Mouse (Mus musculus): ENCODE data around the gene Scamp4. TPM values are rescaled to one million over a fixed set of nuclear protein-coding genes. Genes with fewer than 3 reads are reported as not detected.

Gene Scamp4
- polyA plus RNA-seq, 1 experiment from 2014 or later = 68.7 TPM

DNA sequence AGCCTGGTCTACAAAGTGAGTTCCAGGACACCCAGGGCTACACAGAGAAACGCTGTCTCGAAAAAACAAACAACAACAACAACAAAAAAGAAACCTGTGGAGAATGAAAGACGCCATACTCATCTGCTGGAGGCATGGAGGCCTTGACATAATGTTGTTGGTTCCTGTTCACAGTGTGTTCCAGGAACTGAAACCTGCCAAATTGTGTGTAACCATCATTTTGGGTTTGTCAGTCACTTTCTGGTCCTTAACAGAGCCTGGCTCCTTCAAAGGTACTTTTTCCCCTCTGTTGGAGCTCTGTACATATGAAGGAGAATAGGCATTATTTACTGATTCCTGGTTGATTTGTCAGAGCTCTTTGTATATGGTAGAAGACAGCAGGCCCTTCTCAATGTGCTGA, 9.2 kb downstream of the Scamp4 start:
- no peak overlapping the region for H3K27ac ChIP-seq (ENCODE audit: low read depth, low read length)
- no peak overlapping the region for H3K4me3 ChIP-seq (ENCODE audit: low read depth, low read length)
- WGBS = 89% methylated on average over 3 of the region's 3 CpGs
- peaks cover 11% of the 10 kb centered on the region for H3K36me3 ChIP-seq (ENCODE audit: control insufficient read depth, insufficient read depth, low read length)
- no peak overlapping the region for H3K4me2 ChIP-seq (replicated peaks; ENCODE audit: low read depth, low read length)
- H3K4me1 ChIP-seq (replicated peaks; ENCODE audit: control insufficient read depth, insufficient read depth, low read length) = no peaks in the 10 kb centered on the region
- no peaks in the 10 kb centered on the region for H3K27me3 ChIP-seq (ENCODE audit: control insufficient read depth, insufficient read depth, low read length)
- H3K9me3 ChIP-seq (ENCODE audit: control insufficient read depth, low read length) = no peaks in the 10 kb centered on the region
- DNase-seq (ENCODE audit: low spot score) = no peak
- no peak for ATAC-seq (ENCODE audit: low FRiP score)
- H3K9ac ChIP-seq (ENCODE audit: low read depth, low read length) = no peak overlapping the region

DNA sequence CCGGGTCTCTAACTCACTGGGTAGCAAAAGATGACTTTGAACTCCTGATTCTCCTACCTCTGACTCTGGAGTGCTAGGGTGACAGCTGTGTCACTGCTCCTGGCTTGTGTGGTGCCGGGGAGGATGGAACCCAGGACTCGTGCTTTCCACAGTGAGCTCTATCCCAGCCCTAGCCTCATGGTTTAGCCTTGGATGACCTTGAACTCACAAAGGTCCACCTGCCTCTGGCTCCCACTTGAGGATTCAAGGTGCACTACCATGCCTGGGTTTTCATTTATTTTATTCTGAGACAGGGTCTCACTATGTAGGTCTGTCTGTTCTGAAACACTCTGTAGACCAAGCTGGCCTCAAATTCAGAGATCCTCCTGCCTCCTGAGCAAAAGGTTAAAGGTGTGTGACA, 11.1 kb downstream of the Scamp4 start:
- Histone ChIP-seq H3K4me3 (ENCODE audit: low read depth, low read length) (no peak overlapping the region), H3K4me1 (replicated peaks; ENCODE audit: control insufficient read depth, insufficient read depth, low read length) (no peaks in the 10 kb centered on the region), H3K9me3 (ENCODE audit: control insufficient read depth, low read length) (no peaks in the 10 kb centered on the region), H3K27me3 (ENCODE audit: control insufficient read depth, insufficient read depth, low read length) (no peaks in the 10 kb centered on the region), H3K9ac (ENCODE audit: low read depth, low read length) (no peak overlapping the region), H3K36me3 (ENCODE audit: control insufficient read depth, insufficient read depth, low read length) (peaks cover 4% of the 10 kb centered on the region; the same call in 1 of the 2 replicates), H3K4me2 (replicated peaks; ENCODE audit: low read depth, low read length) (no peak overlapping the region), H3K27ac (ENCODE audit: low read depth, low read length) (no peak overlapping the region)
- ATAC-seq (ENCODE audit: low FRiP score) (no peak), DNase-seq (ENCODE audit: low spot score) (no peak)
- WGBS = 86% methylated on average over 3 of the region's 3 CpGs

DNA sequence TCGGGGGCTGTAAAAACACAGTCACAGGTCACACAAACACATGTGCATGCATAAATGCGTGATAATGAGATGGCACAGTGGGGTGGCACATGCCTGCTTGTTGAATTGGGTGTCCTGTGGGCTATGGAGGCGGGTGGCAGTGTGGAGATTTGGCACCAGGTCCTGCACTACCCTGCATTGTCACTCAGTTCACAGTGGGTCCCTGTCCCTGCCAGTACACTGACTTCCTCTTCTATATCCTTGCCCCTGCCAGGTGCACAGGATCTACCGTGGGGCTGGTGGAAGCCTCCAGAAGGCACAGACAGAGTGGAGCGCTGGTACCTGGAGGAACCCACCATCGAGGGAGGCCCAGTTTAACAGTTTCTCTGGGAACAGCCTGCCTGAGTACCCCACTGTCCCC, 11.7 kb downstream of the Scamp4 start:
- Histone ChIP-seq H3K36me3 (ENCODE audit: control insufficient read depth, insufficient read depth, low read length) (peaks cover 2% of the 10 kb centered on the region; the same call in 1 of the 2 replicates), H3K9ac (ENCODE audit: low read depth, low read length) (no peak overlapping the region), H3K4me1 (replicated peaks; ENCODE audit: control insufficient read depth, insufficient read depth, low read length) (no peaks in the 10 kb centered on the region), H3K4me2 (replicated peaks; ENCODE audit: low read depth, low read length) (no peak overlapping the region), H3K9me3 (ENCODE audit: control insufficient read depth, low read length) (no peaks in the 10 kb centered on the region), H3K27ac (ENCODE audit: low read depth, low read length) (no peak overlapping the region), H3K27me3 (ENCODE audit: control insufficient read depth, insufficient read depth, low read length) (no peaks in the 10 kb centered on the region), H3K4me3 (ENCODE audit: low read depth, low read length) (no peak overlapping the region)
- WGBS = 95% methylated on average over 6 of the region's 6 CpGs
- no peak for DNase-seq (ENCODE audit: low spot score)
- ATAC-seq (ENCODE audit: low FRiP score) = no peak

DNA sequence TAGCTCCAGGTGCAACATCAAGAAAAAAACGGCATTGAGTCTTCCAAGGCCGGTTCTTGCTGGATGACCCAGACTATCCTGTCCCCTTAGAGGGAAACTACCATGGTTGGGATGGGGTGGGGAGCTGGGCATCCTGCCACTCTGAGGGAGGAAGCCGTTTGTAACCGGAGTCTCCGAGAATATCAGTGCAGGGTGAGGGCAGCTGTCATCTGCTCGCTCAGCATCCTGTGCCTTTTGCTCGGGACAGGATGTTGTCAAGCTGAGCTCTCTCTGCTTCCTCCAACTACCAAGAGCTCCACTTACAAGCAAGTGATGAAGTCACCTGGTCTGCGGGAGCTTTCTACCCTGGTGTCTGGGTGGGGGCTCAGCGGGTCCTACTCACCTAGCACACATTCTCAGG, 15.5 kb downstream of the Scamp4 start:
- no peaks in the 10 kb centered on the region for H3K27me3 ChIP-seq (ENCODE audit: control insufficient read depth, insufficient read depth, low read length)
- no peak overlapping the region for H3K9ac ChIP-seq (ENCODE audit: low read depth, low read length)
- no peak for DNase-seq (ENCODE audit: low spot score)
- 83% methylated on average over 9 of the region's 9 CpGs for WGBS
- no peak overlapping the region for H3K4me2 ChIP-seq (replicated peaks; ENCODE audit: low read depth, low read length)
- H3K4me3 ChIP-seq (ENCODE audit: low read depth, low read length) = no peak overlapping the region
- ATAC-seq (ENCODE audit: low FRiP score) = no peak
- no peaks in the 10 kb centered on the region for H3K4me1 ChIP-seq (replicated peaks; ENCODE audit: control insufficient read depth, insufficient read depth, low read length)
- peaks cover 2% of the 10 kb centered on the region; the same call in 1 of the 2 replicates for H3K36me3 ChIP-seq (ENCODE audit: control insufficient read depth, insufficient read depth, low read length)
- H3K9me3 ChIP-seq (ENCODE audit: control insufficient read depth, low read length) = no peaks in the 10 kb centered on the region
- H3K27ac ChIP-seq (ENCODE audit: low read depth, low read length) = no peak overlapping the region

DNA sequence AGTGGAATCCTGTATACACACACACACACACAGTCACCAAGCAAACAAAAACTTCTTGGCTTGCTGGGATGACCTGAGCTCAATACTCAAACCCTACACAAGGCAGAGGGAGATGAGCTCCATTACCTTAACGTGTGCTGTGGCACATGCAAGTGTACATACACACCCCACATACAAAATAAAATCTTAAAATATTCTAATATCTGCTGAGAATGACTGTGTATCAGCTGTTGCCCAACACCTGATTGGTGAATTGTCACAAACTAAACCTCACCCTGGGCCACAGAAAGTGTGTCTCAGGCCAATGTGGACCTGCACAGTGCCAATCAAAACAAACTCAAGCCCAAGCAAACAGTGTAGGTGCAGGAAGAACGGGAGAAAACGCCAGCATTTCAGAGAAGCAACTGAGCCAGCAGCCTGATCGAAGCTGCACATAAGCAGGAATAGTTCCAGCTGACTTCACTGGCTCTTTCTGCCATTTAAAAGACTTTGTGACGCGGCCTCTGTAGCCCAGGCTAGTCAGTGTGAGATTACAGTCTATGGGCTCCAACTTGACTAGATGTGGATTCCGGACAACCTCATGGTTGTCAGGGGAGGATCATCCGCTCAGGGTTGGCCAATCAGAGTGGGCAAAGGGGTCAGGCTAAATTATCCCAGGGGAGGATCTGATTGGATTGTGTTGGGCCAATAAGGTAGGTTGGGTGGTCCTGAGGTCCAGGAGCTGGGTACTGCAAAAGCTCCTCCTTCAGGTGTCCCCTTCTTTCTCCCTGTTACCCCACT, 17.0 kb downstream of the Scamp4 start:
- Histone ChIP-seq H3K4me3 (ENCODE audit: low read depth, low read length) (no peak overlapping the region), H3K27ac (ENCODE audit: low read depth, low read length) (no peak overlapping the region), H3K4me1 (replicated peaks; ENCODE audit: control insufficient read depth, insufficient read depth, low read length) (peaks cover 6% of the 10 kb centered on the region), H3K9ac (ENCODE audit: low read depth, low read length) (no peak overlapping the region), H3K36me3 (ENCODE audit: control insufficient read depth, insufficient read depth, low read length) (peaks cover 2% of the 10 kb centered on the region; the same call in 1 of the 2 replicates), H3K9me3 (ENCODE audit: control insufficient read depth, low read length) (no peaks in the 10 kb centered on the region), H3K27me3 (ENCODE audit: control insufficient read depth, insufficient read depth, low read length) (no peaks in the 10 kb centered on the region), H3K4me2 (replicated peaks; ENCODE audit: low read depth, low read length) (no peak overlapping the region)
- 33% methylated on average over 8 of the region's 8 CpGs for WGBS
- DNase-seq (ENCODE audit: low spot score) (no peak), ATAC-seq (ENCODE audit: low FRiP score) (no peak)

DNA sequence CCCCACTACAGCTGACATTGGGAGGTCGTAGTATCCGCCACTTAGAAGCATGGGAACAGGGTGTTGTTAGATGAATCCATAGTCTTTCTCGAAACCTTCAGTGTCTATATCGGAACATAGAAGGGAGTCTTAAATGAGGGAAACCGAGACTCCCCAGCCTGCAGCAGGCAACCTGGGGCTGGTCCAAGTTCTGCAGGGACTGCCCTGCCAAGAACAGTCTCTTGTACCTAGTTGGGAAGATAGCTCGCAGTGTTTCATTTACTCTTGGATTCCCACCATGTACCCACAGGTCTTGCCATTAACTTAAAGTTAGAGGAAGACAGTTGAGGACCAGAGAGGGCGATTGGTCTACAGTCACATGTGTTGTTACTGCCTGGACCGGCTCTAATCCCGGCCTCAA, 17.7 kb downstream of the Scamp4 start:
- H3K9me3 ChIP-seq (ENCODE audit: control insufficient read depth, low read length) = no peaks in the 10 kb centered on the region
- no peak overlapping the region for H3K27ac ChIP-seq (ENCODE audit: low read depth, low read length)
- no peak overlapping the region for H3K4me3 ChIP-seq (ENCODE audit: low read depth, low read length)
- no peak for DNase-seq (ENCODE audit: low spot score)
- H3K36me3 ChIP-seq (ENCODE audit: control insufficient read depth, insufficient read depth, low read length) = no peaks in the 10 kb centered on the region
- no peak overlapping the region for H3K4me2 ChIP-seq (replicated peaks; ENCODE audit: low read depth, low read length)
- no peaks in the 10 kb centered on the region for H3K27me3 ChIP-seq (ENCODE audit: control insufficient read depth, insufficient read depth, low read length)
- H3K9ac ChIP-seq (ENCODE audit: low read depth, low read length) = no peak overlapping the region
- ATAC-seq (ENCODE audit: low FRiP score) = no peak
- H3K4me1 ChIP-seq (replicated peaks; ENCODE audit: control insufficient read depth, insufficient read depth, low read length) = peaks cover 6% of the 10 kb centered on the region
- WGBS = 88% methylated on average over 9 of the region's 9 CpGs

DNA sequence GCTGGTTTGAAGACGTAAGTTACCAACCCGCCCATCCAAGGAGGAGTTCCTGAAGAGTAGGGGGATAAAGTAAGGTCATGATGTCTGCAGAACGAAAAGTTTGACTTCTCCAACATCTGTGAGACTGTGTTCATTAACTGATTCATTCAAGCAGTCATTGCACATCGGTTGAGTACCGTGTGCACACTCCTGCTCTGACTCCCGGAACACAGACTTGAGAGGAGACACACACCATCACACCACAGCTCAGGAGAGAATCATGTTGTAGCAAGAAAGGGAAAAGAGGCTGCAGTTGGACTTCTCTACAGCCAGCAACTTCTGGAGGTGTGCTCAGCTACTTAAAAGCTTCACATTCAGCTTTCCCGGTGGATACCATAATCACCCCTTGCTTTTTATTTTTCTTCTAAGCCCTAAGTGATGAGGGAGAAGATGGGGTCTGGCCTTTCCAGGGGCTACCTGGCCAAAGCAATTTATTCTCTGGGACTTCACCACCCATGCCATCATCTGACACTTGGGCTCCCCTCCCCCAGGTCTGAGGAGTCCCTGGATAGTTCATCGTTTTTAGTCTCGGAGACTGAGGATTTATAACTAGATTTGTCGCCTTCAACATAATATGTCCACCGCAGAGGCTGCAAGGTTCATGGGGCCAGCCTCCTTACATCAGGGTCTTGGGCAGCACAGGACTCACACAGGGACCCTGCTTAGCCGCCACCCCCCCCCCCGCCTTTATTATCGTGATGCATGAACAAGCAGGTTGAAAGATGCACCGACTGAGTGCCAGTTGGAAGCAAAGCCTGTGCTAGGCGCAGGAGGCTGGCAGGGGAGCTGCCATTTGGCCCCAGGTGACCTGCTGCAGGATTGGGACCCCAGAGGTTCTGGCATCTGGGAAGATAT, 18.4 kb downstream of the Scamp4 start:
- peak overlapping the region; percentile 85 for H3K4me3 ChIP-seq (ENCODE audit: low read depth, low read length)
- no peaks in the 10 kb centered on the region for H3K27me3 ChIP-seq (ENCODE audit: control insufficient read depth, insufficient read depth, low read length)
- H3K36me3 ChIP-seq (ENCODE audit: control insufficient read depth, insufficient read depth, low read length) = no peaks in the 10 kb centered on the region
- ATAC-seq (ENCODE audit: low FRiP score) (0 out of 2 replicates have a peak, but pooled peaks have one; percentile 0), DNase-seq (ENCODE audit: low spot score) (no peak)
- H3K27ac ChIP-seq (ENCODE audit: low read depth, low read length) = peak overlapping the region; percentile 94
- peaks cover 6% of the 10 kb centered on the region for H3K4me1 ChIP-seq (replicated peaks; ENCODE audit: control insufficient read depth, insufficient read depth, low read length)
- peak overlapping the region; percentile 97 for H3K4me2 ChIP-seq (replicated peaks; ENCODE audit: low read depth, low read length)
- H3K9ac ChIP-seq (ENCODE audit: low read depth, low read length) = peak overlapping the region; percentile 29; the same call in 1 of the 2 replicates
- no peaks in the 10 kb centered on the region for H3K9me3 ChIP-seq (ENCODE audit: control insufficient read depth, low read length)
- 62% methylated on average over 15 of the region's 16 CpGs for WGBS

DNA sequence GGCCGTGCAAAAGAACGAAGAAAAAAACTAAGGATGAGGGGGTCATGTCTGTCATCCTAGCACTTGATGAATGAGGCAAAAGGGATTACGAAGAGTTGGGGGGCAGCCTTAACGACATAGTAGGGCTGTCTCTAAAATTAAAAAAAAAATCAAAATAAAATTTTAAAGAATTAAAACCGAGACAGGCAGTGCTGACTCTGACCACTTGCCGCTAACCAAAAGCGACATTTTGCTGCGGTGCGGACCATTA, 18.9 kb downstream of the Scamp4 start:
- H3K9me3 ChIP-seq (ENCODE audit: control insufficient read depth, low read length) = no peaks in the 10 kb centered on the region
- peaks cover 6% of the 10 kb centered on the region for H3K4me1 ChIP-seq (replicated peaks; ENCODE audit: control insufficient read depth, insufficient read depth, low read length)
- peak overlapping the region; percentile 29; the same call in 1 of the 2 replicates for H3K9ac ChIP-seq (ENCODE audit: low read depth, low read length)
- no peak; the same call in 1 of the 2 replicates for ATAC-seq (ENCODE audit: low FRiP score)
- H3K4me2 ChIP-seq (replicated peaks; ENCODE audit: low read depth, low read length) = peak overlapping the region; percentile 97
- peak overlapping the region; percentile 85 for H3K4me3 ChIP-seq (ENCODE audit: low read depth, low read length)
- peak; percentile 28 for DNase-seq (ENCODE audit: low spot score)
- WGBS = 2% methylated on average over 9 of the region's 9 CpGs
- H3K27ac ChIP-seq (ENCODE audit: low read depth, low read length) = peak overlapping the region; percentile 94
- no peaks in the 10 kb centered on the region for H3K36me3 ChIP-seq (ENCODE audit: control insufficient read depth, insufficient read depth, low read length)
- no peaks in the 10 kb centered on the region for H3K27me3 ChIP-seq (ENCODE audit: control insufficient read depth, insufficient read depth, low read length)
